Mouse (Mus musculus) heart, adult 2 months (tissue): ENCODE measurements around the gene Tysnd1.

ENCODE experiments used
- CTCF ChIP-seq: fragments of 200-600 bp; IDR thresholded peaks from 2 replicates; pipeline ENCODE4 v1.8.1; 2022; ENCODE audit warnings: antibody characterized with exemption, mild to moderate bottlenecking, moderate library complexity
- EP300 ChIP-seq: fragments of 200-500 bp; IDR thresholded peaks from 2 replicates; pipeline ENCODE4 v1.6.1; 2011; ENCODE audit warnings: low read depth, low read length, control low read depth; ENCODE audit not compliant: insufficient read depth
- POLR2A ChIP-seq: fragments of 200-500 bp; IDR thresholded peaks from 2 replicates; pipeline ENCODE4 v1.6.1; 2011; ENCODE audit warnings: mild to moderate bottlenecking, low read depth, low read length, control low read depth; ENCODE audit not compliant: insufficient read depth

DNA sequence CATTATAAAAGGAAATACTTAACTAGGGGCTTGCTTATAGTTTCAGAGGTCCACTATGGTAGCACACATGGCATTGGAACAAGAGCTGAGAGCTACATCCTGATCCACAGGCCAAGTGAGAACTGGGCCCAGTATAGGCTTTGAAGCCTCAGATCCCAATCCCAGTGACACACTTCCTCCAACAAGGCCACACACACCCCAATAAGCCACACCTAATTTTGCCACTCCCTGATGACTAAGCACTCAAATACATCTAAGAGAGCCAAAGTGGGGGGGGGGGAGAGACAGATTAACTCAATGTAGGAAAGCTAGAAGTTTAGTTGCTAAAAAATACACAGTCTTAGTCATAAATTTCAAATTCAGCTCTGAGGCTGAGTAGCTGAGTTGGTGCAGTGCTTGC, 25.4 kb upstream of the Tysnd1 start:
- TF ChIP-seq CTCF, result no peak
- TF ChIP-seq POLR2A, result no peak
- TF ChIP-seq EP300, result no peak
